Mouse (Mus musculus) granulocyte monocyte progenitor cell, adult 5-6 weeks (primary cell): Measurements from ENCODE around the gene Rtl6. TPM values are rescaled to one million over a fixed set of nuclear protein-coding genes. Genes with fewer than 3 reads are reported as not detected.

Experiments
- ATAC-seq: replicated peaks from 2 replicates; pipeline ENCODE4 v1.8.0; 2016; ENCODE audit warnings: mild to moderate bottlenecking, moderate TSS enrichment, inconsistent platforms; ENCODE audit not compliant: poor library complexity, severe bottlenecking
- total RNA-seq, 2 experiments: library from RNA; stranded (forward) in 1 of 2; stranded (reverse) in 1 of 2; fragments of 200-712, 200-1000 nt in 1 of 2; fragments of >200 nt in 1 of 2; fragmentation: Nextera tagmentation in 1 of 2; gene quantifications; 2 replicates each; pipeline ENCODE4 v1.2.3; 2014 to 2017

The Rtl6 gene
- total RNA-seq, 2 experiments from 2014 or later, result 2.3 to 6.4 TPM

- ATAC-seq, result no peak
Measured at GRCm38 (mm10) chr15:84538974-84539588, 18.5 kb downstream of the Rtl6 start.

DNA sequence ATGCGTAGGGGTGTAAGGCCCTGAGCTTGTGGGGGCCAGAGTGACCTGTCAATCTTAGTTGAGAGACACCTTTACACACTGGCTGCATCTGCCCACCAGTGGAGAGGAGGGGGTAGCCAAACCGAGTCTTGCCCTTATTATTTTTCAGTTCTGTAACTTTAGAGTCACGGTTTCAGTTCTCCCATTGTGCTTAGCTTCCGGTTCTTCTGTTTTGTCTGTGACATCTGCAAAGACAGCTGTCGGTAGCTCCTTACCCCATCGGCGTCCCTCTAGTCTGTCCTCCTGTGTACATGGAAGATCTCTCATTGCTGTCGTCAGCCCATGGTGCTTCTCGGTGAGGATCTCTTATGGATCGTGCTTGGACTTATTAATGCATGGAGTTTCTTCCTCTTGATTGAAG lies 20.5 kb downstream of the Rtl6 start:
- peak; percentile 83 for ATAC-seq

DNA sequence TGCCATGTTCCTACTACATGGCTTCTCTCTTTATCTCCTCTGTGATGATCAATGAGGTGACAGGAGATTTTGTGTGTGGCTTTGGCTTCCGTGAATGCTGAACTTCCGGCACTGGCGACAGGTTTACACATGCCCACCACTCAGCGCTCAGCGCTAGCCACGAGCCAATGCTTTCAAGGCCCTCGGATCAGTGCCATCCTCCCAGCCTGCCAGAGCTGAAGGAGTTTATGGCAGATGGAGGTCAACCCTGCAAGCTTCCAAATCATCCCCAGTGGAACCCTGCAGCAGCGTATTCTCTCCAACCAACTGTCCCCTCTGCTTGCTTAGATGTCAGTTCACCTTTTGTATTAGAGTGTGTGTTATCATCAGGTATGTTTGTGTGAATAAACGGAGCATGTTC lies 21.0 kb downstream of the Rtl6 start:
- ATAC-seq, result no peak

DNA sequence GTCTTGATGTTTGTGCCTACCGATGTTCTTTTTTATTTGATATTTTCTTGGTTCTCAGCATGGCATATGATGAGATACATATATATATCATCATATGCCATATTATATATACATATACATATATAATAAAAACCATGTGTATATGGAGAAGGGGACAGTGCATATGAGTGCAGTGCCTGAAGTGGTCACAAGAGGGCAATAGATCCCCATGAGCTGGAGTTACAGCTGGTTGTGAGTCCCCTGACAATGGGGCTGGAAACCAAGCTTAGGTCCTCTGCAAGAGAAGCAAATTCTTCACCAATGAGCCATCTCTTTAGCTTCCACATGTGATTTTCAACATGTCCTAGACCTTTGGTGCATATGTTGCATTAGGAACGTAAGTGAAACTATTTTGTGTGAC lies 21.7 kb downstream of the Rtl6 start:
- peak; percentile 53; the same call in 1 of the 2 replicates for ATAC-seq

GRCm38 (mm10) chr15:84532211-84532610 lies 25.4 kb downstream of the Rtl6 start:
- ATAC-seq, result no peak

- no peak for ATAC-seq
Measured at GRCm38 (mm10) chr15:84531535-84531934, 26.1 kb downstream of the Rtl6 start.

GRCm38 (mm10) chr15:84526921-84527320 lies 30.7 kb downstream of the Rtl6 start:
- no peak for ATAC-seq

- ATAC-seq, result no peak
Measured at GRCm38 (mm10) chr15:84525222-84525883, 32.3 kb downstream of the Rtl6 start.

- no peak for ATAC-seq
Measured at GRCm38 (mm10) chr15:84522953-84523689, 34.5 kb downstream of the Rtl6 start.

DNA sequence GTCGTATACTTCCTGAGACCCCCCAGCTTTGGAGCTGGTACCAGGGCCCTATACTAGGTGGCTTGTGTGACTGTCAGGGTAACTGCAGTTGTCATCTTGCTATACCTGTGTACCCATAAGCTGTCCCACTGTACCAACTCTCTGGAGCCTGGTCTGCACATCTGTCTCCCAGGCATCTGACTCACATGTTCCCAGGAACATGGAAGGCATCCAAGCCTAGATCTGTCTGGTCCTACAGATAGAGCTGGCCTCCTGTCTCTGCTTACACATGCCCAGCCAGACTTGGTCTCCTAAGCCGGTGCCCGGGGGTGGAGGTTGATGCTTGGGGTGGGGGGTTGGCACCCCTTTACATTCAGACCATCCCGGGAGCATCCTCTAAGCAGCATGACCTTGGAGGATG lies 36.1 kb downstream of the Rtl6 start:
- ATAC-seq, result no peak

DNA sequence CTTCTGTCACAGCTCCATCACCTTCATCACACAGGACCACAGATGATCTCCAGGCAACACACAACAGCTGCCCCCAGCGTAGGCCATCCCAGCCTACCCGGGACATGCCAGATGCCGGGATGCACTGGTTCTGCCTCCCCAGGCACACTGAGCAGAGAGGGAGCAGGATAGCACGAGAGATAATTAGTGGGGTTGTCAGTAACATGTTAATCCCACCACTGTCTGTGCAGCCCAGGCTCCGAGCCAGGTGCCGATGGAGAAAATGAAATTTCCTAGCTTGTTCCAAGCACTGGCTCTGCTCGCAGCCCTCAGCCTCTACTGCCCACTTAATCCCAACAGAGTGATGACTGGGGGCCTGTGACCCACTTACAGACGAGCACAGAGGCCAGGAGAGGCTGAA lies 39.1 kb downstream of the Rtl6 start:
- no peak for ATAC-seq

GRCm38 (mm10) chr15:84512626-84513296 lies 44.9 kb downstream of the Rtl6 start:
- peak; percentile 63 for ATAC-seq

- ATAC-seq, result no peak
Measured at GRCm38 (mm10) chr15:84509981-84510380, 47.6 kb downstream of the Rtl6 start.

GRCm38 (mm10) chr15:84509161-84509560 lies 48.5 kb downstream of the Rtl6 start:
- no peak for ATAC-seq

GRCm38 (mm10) chr15:84506026-84506425 lies 51.6 kb downstream of the Rtl6 start:
- no peak for ATAC-seq

DNA sequence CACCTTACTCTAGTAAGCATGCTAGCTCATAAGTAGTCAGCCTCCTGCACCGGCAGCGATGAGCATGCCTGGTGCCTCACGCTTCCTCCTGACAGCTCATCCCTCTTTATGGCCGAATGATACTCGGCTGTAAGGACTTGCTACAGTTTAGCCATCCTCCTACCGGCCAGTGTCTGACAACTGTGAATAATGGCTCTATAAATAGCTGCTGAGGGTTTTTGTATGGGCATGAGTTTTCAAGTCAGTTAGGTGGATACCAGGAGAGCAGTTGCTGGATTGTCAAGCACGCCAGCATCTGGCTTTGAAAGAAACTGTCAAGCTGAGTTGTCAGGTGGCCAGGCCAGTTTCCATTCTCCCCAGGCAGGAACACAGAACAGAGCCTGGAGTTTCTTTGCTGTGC lies 52.7 kb downstream of the Rtl6 start:
- no peak for ATAC-seq

Other genes with a start within 250 kb of the Rtl6 start
- 154 and 178 TPM in 2 replicates for gene Parvg, start 233.8 kb downstream of the Rtl6 start, total RNA-seq (2014; fragmentation: Nextera tagmentation)
- gene Parvg, start 233.8 kb downstream of the Rtl6 start, total RNA-seq (2017), result 215 and 279 TPM in 2 replicates
- not detected in 2 replicates for gene Shisal1, start 110.7 kb downstream of the Rtl6 start, total RNA-seq (2014; fragmentation: Nextera tagmentation)
- gene Shisal1, start 110.7 kb downstream of the Rtl6 start, total RNA-seq (2017), result not detected in 2 replicates
- 16.4 and 16.9 TPM in 2 replicates for gene Prr5, start 111.8 kb upstream of the Rtl6 start, total RNA-seq (2014; fragmentation: Nextera tagmentation)
- gene Prr5, start 111.8 kb upstream of the Rtl6 start, total RNA-seq (2017), result 3.9 and 4.9 TPM in 2 replicates
- not detected in 2 replicates for gene Arhgap8, start 162.2 kb upstream of the Rtl6 start, total RNA-seq (2014; fragmentation: Nextera tagmentation)
- gene Arhgap8, start 162.2 kb upstream of the Rtl6 start, total RNA-seq (2017), result not detected in 2 replicates